ENCODE assay signal across 7 mouse cellular contexts in genomic region chr11:108221124-108221835, GRCm38 (mm10).
DNase-seq lines count a peak whose midpoint lies in the region; ATAC-seq and TF ChIP-seq lines count a peak whose summit lies in the region.

No protein-coding gene starts in this region.

- peaks cover 52% of the 10 kb centered on the region for H3K4me1 ChIP-seq in limb, embryonic 15.5 days
- H3K4me1 ChIP-seq in limb, embryonic 10.5 days = peaks cover 25% of the 10 kb centered on the region
- peaks cover 59% of the 10 kb centered on the region for H3K4me1 ChIP-seq in embryonic facial prominence, embryonic 15.5 days
- H3K4me1 ChIP-seq in olfactory bulb, adult 2 months (ENCODE audit: control insufficient read depth, insufficient read depth, low read length) = peaks cover 53% of the 10 kb centered on the region
- H3K4me1 ChIP-seq in midbrain, embryonic 16.5 days (ENCODE audit: control insufficient read depth, insufficient read depth, low read length) = peaks cover 16% of the 10 kb centered on the region

- TF ChIP-seq POLR2A in olfactory bulb, adult 2 months (IDR thresholded peaks at IDR 0.05; ENCODE audit: insufficient read depth, low read depth, low read length) = no peak

- H3K9ac ChIP-seq in limb, embryonic 15.5 days = no peak overlapping the region
- no peak overlapping the region for H3K9ac ChIP-seq in embryonic facial prominence, embryonic 15.5 days
- H3K9ac ChIP-seq in midbrain, embryonic 16.5 days (ENCODE audit: low read depth, low read length) = no peak overlapping the region

- H3K4me3 ChIP-seq in limb, embryonic 15.5 days = no peak overlapping the region
- no peak overlapping the region for H3K4me3 ChIP-seq in limb, embryonic 10.5 days
- H3K4me3 ChIP-seq in embryonic facial prominence, embryonic 15.5 days (replicated peaks) = no peak overlapping the region
- no peak overlapping the region for H3K4me3 ChIP-seq in layer of hippocampus, adult 2 months
- H3K4me3 ChIP-seq in olfactory bulb, adult 2 months (ENCODE audit: insufficient read depth, low read depth, low read length) = no peak overlapping the region
- no peak overlapping the region for H3K4me3 ChIP-seq in midbrain, embryonic 16.5 days (ENCODE audit: low read depth, low read length)

- TF ChIP-seq CTCF in layer of hippocampus, adult 2 months (conservative IDR thresholded peaks at IDR 0.05) = no peak
- no peak for TF ChIP-seq CTCF in olfactory bulb, adult 2 months (IDR thresholded peaks at IDR 0.05; ENCODE audit: insufficient read depth, low read depth, low read length)

- H3K27me3 ChIP-seq in limb, embryonic 15.5 days = no peaks in the 10 kb centered on the region
- H3K27me3 ChIP-seq in limb, embryonic 10.5 days (ENCODE audit: low read depth, poor library complexity, severe bottlenecking) = no peaks in the 10 kb centered on the region
- H3K27me3 ChIP-seq in embryonic facial prominence, embryonic 15.5 days = no peaks in the 10 kb centered on the region
- no peaks in the 10 kb centered on the region for H3K27me3 ChIP-seq in midbrain, embryonic 16.5 days (ENCODE audit: control insufficient read depth, insufficient read depth, low read depth, low read length)

- H3K9me3 ChIP-seq in limb, embryonic 15.5 days = no peaks in the 10 kb centered on the region
- no peaks in the 10 kb centered on the region for H3K9me3 ChIP-seq in limb, embryonic 10.5 days (replicated peaks)
- H3K9me3 ChIP-seq in embryonic facial prominence, embryonic 15.5 days (replicated peaks) = no peaks in the 10 kb centered on the region
- no peaks in the 10 kb centered on the region for H3K9me3 ChIP-seq in midbrain, embryonic 16.5 days (replicated peaks; ENCODE audit: control insufficient read depth, low read length, poor library complexity, severe bottlenecking)

- WGBS in limb, embryonic 15.5 days = 47% methylated on average over 13 of the region's 13 CpGs
- WGBS in limb, embryonic 10.5 days = 91% methylated on average over 13 of the region's 13 CpGs
- 62% methylated on average over 13 of the region's 13 CpGs for WGBS in embryonic facial prominence, embryonic 15.5 days
- WGBS in olfactory bulb, adult 2 months = 28% methylated on average over 13 of the region's 13 CpGs
- 87% methylated on average over 13 of the region's 13 CpGs for WGBS in midbrain, embryonic 16.5 days

- peak overlapping the region; percentile 51 for H3K27ac ChIP-seq in limb, embryonic 15.5 days
- H3K27ac ChIP-seq in limb, embryonic 10.5 days = no peak overlapping the region
- H3K27ac ChIP-seq in embryonic facial prominence, embryonic 15.5 days (replicated peaks) = peak overlapping the region; percentile 29; the same call in 1 of the 2 replicates
- H3K27ac ChIP-seq in layer of hippocampus, adult 2 months = peak overlapping the region; percentile 87
- H3K27ac ChIP-seq in olfactory bulb, adult 2 months (ENCODE audit: insufficient read depth, low read depth, low read length) = peak overlapping the region; percentile 67
- no peak overlapping the region for H3K27ac ChIP-seq in midbrain, embryonic 16.5 days (ENCODE audit: low read length)

- H3K36me3 ChIP-seq in limb, embryonic 15.5 days = no peaks in the 10 kb centered on the region
- H3K36me3 ChIP-seq in limb, embryonic 10.5 days = no peaks in the 10 kb centered on the region
- H3K36me3 ChIP-seq in embryonic facial prominence, embryonic 15.5 days = no peaks in the 10 kb centered on the region
- no peaks in the 10 kb centered on the region for H3K36me3 ChIP-seq in midbrain, embryonic 16.5 days (ENCODE audit: control insufficient read depth, insufficient read depth, low read length)

- peak; percentile 40 for ATAC-seq in limb, embryonic 15.5 days (ENCODE audit: insufficient number of reproducible peaks, low FRiP score, low TSS enrichment, low read depth)
- no peak for ATAC-seq in embryonic facial prominence, embryonic 15.5 days (ENCODE audit: insufficient number of reproducible peaks, low FRiP score, low TSS enrichment, low read depth)
- ATAC-seq in midbrain, embryonic 16.5 days = no peak

- DNase-seq in limb, embryonic 10.5 days (ENCODE audit: low spot score) = no peak
- DNase-seq in layer of hippocampus, adult 2 months (ENCODE audit: low spot score in 2 of 2) = peak; percentile 36 to 76
- no peak for DNase-seq in adrenal gland, postnatal 14 days

- no peak overlapping the region for H3K4me2 ChIP-seq in limb, embryonic 15.5 days
- H3K4me2 ChIP-seq in embryonic facial prominence, embryonic 15.5 days (replicated peaks) = no peak overlapping the region
- no peak overlapping the region for H3K4me2 ChIP-seq in midbrain, embryonic 16.5 days (ENCODE audit: low read length)

Comparison
In these comparisons a context has a peak if more than half of its experiments do, and no peak if none do; other contexts are left out.
1. H3K27ac ChIP-seq: peak in limb, embryonic 15.5 days (single experiment), embryonic facial prominence, embryonic 15.5 days (single experiment), layer of hippocampus, adult 2 months (single experiment) and olfactory bulb, adult 2 months (single experiment); none in limb, embryonic 10.5 days (single experiment) and midbrain, embryonic 16.5 days (single experiment).
2. DNase-seq: peak in layer of hippocampus, adult 2 months (2 of 2); none in limb, embryonic 10.5 days (single experiment) and adrenal gland, postnatal 14 days (single experiment).